Mouse (Mus musculus) heart, adult 2 months (tissue): ENCODE data around the gene Nrip3. TPM values are rescaled to one million over a fixed set of nuclear protein-coding genes. Genes with fewer than 3 reads are reported as not detected.

Experiments used
- DNase-seq, 2 experiments: peaks; one replicate each; pipeline ENCODE4 v3.0.0; 2021
- H3K27ac ChIP-seq: fragments of 200-600 bp; 2 replicates; pipeline ENCODE4 v1.8.1; 2022
- H3K27me3 ChIP-seq: fragments of 200-500 bp; 2 replicates; pipeline ENCODE4 v1.6.1; 2012; ENCODE audit warnings: mild to moderate bottlenecking, low read length, inconsistent platforms, mixed read lengths; ENCODE audit not compliant: control insufficient read depth, insufficient read depth
- H3K36me3 ChIP-seq: fragments of 200-500 bp; 2 replicates; pipeline ENCODE4 v1.6.1; 2012; ENCODE audit warnings: low read length, inconsistent platforms; ENCODE audit not compliant: control insufficient read depth, insufficient read depth
- H3K4me1 ChIP-seq: fragments of 200-500 bp; 2 replicates; pipeline ENCODE4 v1.6.1; 2011; ENCODE audit warnings: low read length; ENCODE audit not compliant: control insufficient read depth, insufficient read depth
- H3K4me3 ChIP-seq: fragments of 200-600 bp; 2 replicates; pipeline ENCODE4 v1.8.1; 2022
- H3K79me2 ChIP-seq: fragments of 200-500 bp; replicated peaks from 2 replicates; pipeline ENCODE4 v1.6.1; 2012; ENCODE audit warnings: mild to moderate bottlenecking, inconsistent platforms, low read length, moderate library complexity, mixed read lengths; ENCODE audit not compliant: control insufficient read depth, insufficient read depth
- H3K9ac ChIP-seq: fragments of 200-500 bp; 2 replicates; pipeline ENCODE4 v1.6.1; 2012; ENCODE audit warnings: low read depth, mild to moderate bottlenecking, control low read depth, inconsistent platforms, low read length, mixed read lengths
- CTCF ChIP-seq: fragments of 200-600 bp; IDR thresholded peaks from 2 replicates; pipeline ENCODE4 v1.8.1; 2022; ENCODE audit warnings: antibody characterized with exemption, mild to moderate bottlenecking, moderate library complexity
- EP300 ChIP-seq: fragments of 200-500 bp; IDR thresholded peaks from 2 replicates; pipeline ENCODE4 v1.6.1; 2011; ENCODE audit warnings: low read depth, low read length, control low read depth; ENCODE audit not compliant: insufficient read depth
- POLR2A ChIP-seq: fragments of 200-500 bp; IDR thresholded peaks from 2 replicates; pipeline ENCODE4 v1.6.1; 2011; ENCODE audit warnings: mild to moderate bottlenecking, low read depth, low read length, control low read depth; ENCODE audit not compliant: insufficient read depth
- WGBS: fragments of 180-500 bp; shearing (Covaris S2); methylation state at CpG from one replicate; pipeline ENCODE4 v1.1.7; 2018; 5-methylcytosine and 5-hydroxymethylcytosine counted together
- intact Hi-C: fragments of 180-260 bp; cut with DNase I; formaldehyde crosslinking; loops from one replicate; pipeline ENCODE4 v1.15.1; 2025
- polyA plus RNA-seq: library from polyadenylated mRNA; depleted of rRNA; stranded (reverse); fragments of >200 nt; gene quantifications from 2 replicates; pipeline ENCODE4 v1.2.3, GENCODE M21; 2012
- total RNA-seq, 2 experiments: library from RNA; stranded (reverse); gene quantifications; 2 replicates each; pipeline ENCODE4 v1.2.3; 2021

The Nrip3 gene
- total and polyA plus RNA-seq, 3 experiments = 0.05 to 0.36 (median 0.10) TPM

DNA sequence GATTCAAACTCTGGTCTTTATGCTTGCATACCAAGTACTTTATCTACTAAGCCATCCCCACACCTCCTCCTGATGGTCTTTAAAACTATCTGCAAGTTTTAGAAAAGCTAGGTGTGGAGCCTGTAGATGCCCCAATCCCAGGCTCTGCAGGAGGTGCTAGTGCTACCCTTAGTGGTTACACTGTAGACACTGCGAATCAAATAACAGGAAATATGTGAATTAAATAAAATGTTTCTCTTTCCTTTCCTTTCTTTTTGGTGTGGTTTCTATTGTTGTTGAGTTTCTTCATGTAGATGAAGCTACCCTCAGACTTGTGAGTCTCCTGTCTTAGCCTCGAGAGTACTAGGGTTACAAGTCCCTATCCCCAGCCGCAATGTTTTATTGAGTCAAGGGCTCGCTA lies 40.1 kb downstream of the Nrip3 start:
- no peak for DNase-seq
- no peak for TF ChIP-seq POLR2A
- TF ChIP-seq EP300 = no peak
- TF ChIP-seq CTCF = no peak
- Histone ChIP-seq H3K4me3 (no peak overlapping the region), H3K27me3 (no peaks in the 10 kb centered on the region), H3K79me2 (no peaks in the 10 kb centered on the region), H3K9ac (no peak overlapping the region), H3K4me1 (no peaks in the 10 kb centered on the region), H3K27ac (no peak overlapping the region), H3K36me3 (no peaks in the 10 kb centered on the region; the same call in none of the 2 replicates)
- 89% methylated on average over 4 of the region's 4 CpGs for WGBS
- intact Hi-C loops = no loop called here

DNA sequence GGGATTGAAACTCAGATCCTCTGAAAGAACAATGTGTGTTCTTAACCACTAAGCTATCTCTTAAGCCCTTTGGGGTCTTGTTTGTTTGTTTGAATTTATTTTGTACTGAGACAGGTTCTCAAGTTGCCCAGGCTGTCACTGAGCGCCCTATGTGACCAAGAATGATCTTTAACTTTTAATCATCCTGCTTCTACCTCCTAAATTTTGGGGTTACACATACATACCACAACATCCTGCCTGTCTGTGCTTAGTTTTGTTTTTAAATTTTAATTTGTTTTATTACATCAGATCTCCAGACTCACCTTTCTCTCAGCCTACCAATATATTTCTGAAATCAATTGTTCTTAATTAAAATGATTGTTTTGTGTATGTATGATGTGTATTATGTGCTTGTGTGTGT lies 40.8 kb downstream of the Nrip3 start:
- no peak overlapping the region for H3K27ac ChIP-seq
- intact Hi-C loops = no loop called here
- no peak for DNase-seq
- no peaks in the 10 kb centered on the region for H3K79me2 ChIP-seq
- no peaks in the 10 kb centered on the region for H3K27me3 ChIP-seq
- H3K9ac ChIP-seq = no peak overlapping the region
- TF ChIP-seq POLR2A (no peak), CTCF (no peak), EP300 (no peak)
- H3K36me3 ChIP-seq = no peaks in the 10 kb centered on the region; the same call in none of the 2 replicates
- no peaks in the 10 kb centered on the region for H3K4me1 ChIP-seq
- WGBS = 91% methylated on average over 1 of the region's 1 CpGs
- H3K4me3 ChIP-seq = no peak overlapping the region

- Histone ChIP-seq H3K4me1 (no peaks in the 10 kb centered on the region), H3K27me3 (no peaks in the 10 kb centered on the region), H3K27ac (no peak overlapping the region), H3K36me3 (no peaks in the 10 kb centered on the region; the same call in none of the 2 replicates), H3K9ac (no peak overlapping the region), H3K79me2 (no peaks in the 10 kb centered on the region), H3K4me3 (no peak overlapping the region)
- DNase-seq = no peak
- 59% methylated on average over 5 of the region's 5 CpGs for WGBS
- intact Hi-C loops = no loop called here
- TF ChIP-seq POLR2A (no peak), CTCF (no peak), EP300 (no peak)
Observed at GRCm38 (mm10) chr7:109739822-109740370, 41.9 kb downstream of the Nrip3 start.

DNA sequence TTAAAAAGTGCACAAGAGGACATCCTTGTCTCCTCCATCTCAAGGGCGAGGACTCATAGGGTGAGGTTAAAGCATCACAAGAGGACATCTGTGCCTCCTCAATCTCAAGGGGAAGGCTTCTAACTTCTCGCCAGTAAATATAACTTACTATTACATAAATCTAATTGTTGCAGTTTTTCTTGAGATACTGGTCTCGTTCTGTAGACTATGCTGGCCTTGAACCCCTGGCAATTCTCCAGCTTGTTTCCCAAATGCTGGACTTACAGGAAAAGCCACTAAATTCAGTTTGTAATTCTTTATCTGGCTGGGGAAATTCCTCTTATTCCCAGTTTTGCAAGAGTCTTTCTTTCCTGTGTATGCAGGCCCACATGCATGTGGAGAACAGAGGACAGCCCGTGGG lies 47.0 kb downstream of the Nrip3 start:
- WGBS = 65% methylated on average over 4 of the region's 4 CpGs
- no peak for DNase-seq
- Histone ChIP-seq H3K79me2 (no peaks in the 10 kb centered on the region), H3K27ac (no peak overlapping the region), H3K36me3 (no peaks in the 10 kb centered on the region; the same call in 1 of the 2 replicates), H3K4me3 (no peak overlapping the region), H3K9ac (no peak overlapping the region), H3K4me1 (peaks cover 3% of the 10 kb centered on the region; the same call in 1 of the 2 replicates), H3K27me3 (no peaks in the 10 kb centered on the region)
- intact Hi-C loops = no loop called here
- TF ChIP-seq CTCF (no peak), EP300 (no peak), POLR2A (no peak)

DNA sequence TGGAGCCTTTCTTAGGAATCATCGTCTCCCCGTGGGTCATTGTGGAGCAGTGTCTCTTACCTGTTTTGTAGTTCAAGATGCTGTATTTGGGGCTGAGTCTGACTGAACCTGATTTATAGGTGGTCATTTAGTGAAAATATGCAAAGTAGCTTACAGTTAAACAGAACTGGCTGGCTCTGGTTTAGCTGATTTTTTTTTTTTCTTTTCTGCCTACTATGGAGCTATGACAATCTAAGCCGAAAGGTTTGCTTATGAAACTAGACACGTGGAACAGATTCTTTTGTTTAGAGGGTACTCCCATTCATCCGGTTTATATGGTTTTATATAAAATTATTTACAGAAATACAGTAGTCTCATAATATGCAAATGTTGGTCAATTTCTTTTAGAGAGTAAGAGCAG lies 50.2 kb downstream of the Nrip3 start, which contains the start of gene Ascl3:
Gene Ascl3, minus strand, starts transcription at position 101 of the 400 bp plus-strand sequence.
- no peak for TF ChIP-seq POLR2A
- no peak for TF ChIP-seq CTCF
- TF ChIP-seq EP300 = no peak
- DNase-seq = no peak
- intact Hi-C loops = no loop called here
- no peak within 1 kb of the TSS for H3K27ac ChIP-seq
- no peaks in the 10 kb centered on the region for H3K79me2 ChIP-seq
- H3K9ac ChIP-seq = no peak within 1 kb of the TSS
- no peaks in the 10 kb centered on the region for H3K27me3 ChIP-seq
- H3K36me3 ChIP-seq = no peaks in the 10 kb centered on the region; the same call in 1 of the 2 replicates
- WGBS = 89% methylated on average over 5 of the region's 5 CpGs
- no peak within 1 kb of the TSS for H3K4me3 ChIP-seq
- peaks cover 4% of the 10 kb centered on the region; the same call in 1 of the 2 replicates for H3K4me1 ChIP-seq

DNA sequence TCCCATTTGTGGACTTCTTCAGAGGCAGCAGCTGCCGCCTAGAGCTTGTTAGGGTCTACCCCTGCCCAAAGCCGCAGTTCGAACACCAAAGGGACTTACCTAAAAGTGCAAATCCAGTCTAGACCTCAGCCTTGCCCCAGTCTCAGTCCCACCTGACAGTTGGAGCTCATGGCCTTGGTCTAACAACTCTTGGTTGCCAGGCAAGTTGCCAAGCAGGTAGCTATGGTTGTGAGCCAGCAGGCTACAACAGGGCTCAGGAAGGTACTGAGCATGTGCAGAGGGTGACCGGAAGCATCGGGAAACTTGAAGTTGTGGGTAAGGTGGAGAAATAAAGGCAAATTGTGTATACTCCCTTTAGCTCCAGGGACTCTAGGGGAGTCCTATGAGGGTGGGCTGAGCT lies 58.1 kb downstream of the Nrip3 start, which contains the start of gene BC051019:
Gene BC051019, minus strand, starts transcription at position 154 of the 400 bp plus-strand sequence.
- no peaks in the 10 kb centered on the region for H3K36me3 ChIP-seq
- no peak within 1 kb of the TSS for H3K9ac ChIP-seq
- 92% methylated on average over 5 of the region's 5 CpGs for WGBS
- H3K4me1 ChIP-seq = no peaks in the 10 kb centered on the region
- no peak for DNase-seq
- H3K79me2 ChIP-seq = no peaks in the 10 kb centered on the region
- intact Hi-C loops = no loop called here
- no peak within 1 kb of the TSS for H3K27ac ChIP-seq
- TF ChIP-seq CTCF (no peak), POLR2A (no peak), EP300 (no peak)
- H3K4me3 ChIP-seq = no peak within 1 kb of the TSS
- no peaks in the 10 kb centered on the region for H3K27me3 ChIP-seq
